Mouse (Mus musculus) ES-E14 (cell line): ENCODE measurements around the gene Izumo1r.

ENCODE experiments used
- MAFK ChIP-seq: IDR thresholded peaks from 2 replicates; pipeline ENCODE4 v1.6.1; 2014; ENCODE audit warnings: mild to moderate bottlenecking, low read depth, low read length, inconsistent platforms; ENCODE audit not compliant: insufficient read depth
- ZC3H11A ChIP-seq: IDR thresholded peaks from 2 replicates; pipeline ENCODE4 v1.6.1; 2012; ENCODE audit warnings: low read depth, mild to moderate bottlenecking, inconsistent platforms, low read length, borderline replicate concordance
- ZNF384 ChIP-seq: IDR thresholded peaks from 2 replicates; pipeline ENCODE4 v1.6.1; 2012; ENCODE audit warnings: low read depth, low read length, inconsistent platforms

- TF ChIP-seq MAFK (no peak), ZC3H11A (no peak), ZNF384 (no peak)
These were observed 31.4 kb downstream of the Izumo1r start for GRCm38 (mm10) chr9:14872181-14872930.
